Mouse (Mus musculus): ENCODE data around the gene Hdac10. TPM values are rescaled to one million over a fixed set of nuclear protein-coding genes. Genes with fewer than 3 reads are reported as not detected.

The Hdac10 gene
- total and polyA plus RNA-seq, 3 experiments: 8.2 to 17.7 (median 9.5) TPM

DNA sequence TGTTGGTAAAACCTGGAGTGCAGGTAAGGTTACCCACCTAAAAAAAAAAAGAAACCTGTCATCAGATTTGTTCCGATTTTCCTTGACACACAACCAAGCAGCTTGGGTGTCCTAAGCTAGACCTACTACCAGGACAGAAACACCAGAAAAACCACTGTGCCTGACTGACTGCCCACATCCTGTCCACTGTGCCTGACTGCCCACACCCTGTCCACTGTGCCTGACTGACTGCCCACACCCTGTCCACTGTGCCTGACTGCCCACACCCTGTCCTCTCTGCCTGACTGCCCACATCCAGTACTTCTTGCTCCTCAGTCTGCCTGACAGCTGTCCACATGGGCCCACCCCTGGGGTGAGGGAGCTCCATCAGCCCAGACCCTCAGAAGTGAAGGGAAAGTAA lies 21.5 kb downstream of the Hdac10 start:
- H3K4me3 ChIP-seq (replicated peaks in 1 of 3; ENCODE audit: low read depth in 2 of 3, low read length in 2 of 3, poor library complexity in 1 of 3): no peak overlapping the region

DNA sequence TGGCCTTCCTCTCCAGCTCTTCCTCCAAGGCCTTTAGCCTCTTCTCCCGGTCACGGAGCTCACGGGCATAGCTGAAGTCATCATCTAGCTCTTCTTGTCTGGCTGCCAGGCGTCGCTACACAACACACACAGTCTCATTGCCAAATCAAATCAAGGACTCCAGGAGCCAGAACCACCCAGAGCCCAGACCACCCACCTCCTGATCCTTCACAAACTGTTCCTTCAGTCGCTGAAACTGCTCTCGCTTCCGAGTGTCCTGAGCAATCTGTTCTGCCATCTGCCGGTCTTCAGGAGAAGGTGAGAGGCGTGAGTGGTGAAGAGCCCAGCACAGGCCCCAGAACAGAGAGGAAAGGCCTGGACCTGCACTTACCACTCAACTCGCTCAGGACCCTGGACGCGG lies 22.4 kb downstream of the Hdac10 start:
- in situ Hi-C loops (cut with MboI; ENCODE audit: low pct_ligation_motif_present, low pct_unique_long_range_greater_than_20kb, low sequenced_read_pairs) (loop anchor here (25.0 kb wide), 1 partner anchor 256 kb away; the partner anchor contains the start of genes Lmf2, Ncaph2 and Sco2), dilution Hi-C loops (cut with MboI; ENCODE audit: extremely low pct_ligation_motif_present, extremely low pct_unique_long_range_greater_than_20kb, low sequenced_read_pairs) (no loop called here)
- no peak overlapping the region for H3K4me3 ChIP-seq (replicated peaks in 1 of 3; ENCODE audit: low read depth in 2 of 3, low read length in 2 of 3, poor library complexity in 1 of 3)
- H3K79me2 ChIP-seq (replicated peaks; ENCODE audit: control insufficient read depth, extremely low read depth, insufficient read depth, poor library complexity, severe bottlenecking): no peaks in the 10 kb centered on the region
- TF ChIP-seq NELFE (IDR thresholded peaks at IDR 0.05; ENCODE audit: low read depth, low read length): no peak
- no peak for TF ChIP-seq CHD1 (IDR thresholded peaks at IDR 0.05; ENCODE audit: low read depth, low read length)
- TF ChIP-seq ZKSCAN1 (IDR thresholded peaks at IDR 0.05; ENCODE audit: borderline replicate concordance, low read depth, low read length): no peak
- TF ChIP-seq SIN3A (IDR thresholded peaks at IDR 0.05; ENCODE audit: low read length): no peak
- no peak for TF ChIP-seq USF2 (conservative IDR thresholded peaks at IDR 0.05; ENCODE audit: low read depth, low read length)
- no peak for TF ChIP-seq IRF4 (IDR thresholded peaks at IDR 0.05; ENCODE audit: low read depth, low read length)
- no peak for TF ChIP-seq ZMIZ1 (IDR thresholded peaks at IDR 0.05; ENCODE audit: low read depth, low read length)
- no peak for TF ChIP-seq MYC (IDR thresholded peaks at IDR 0.05; ENCODE audit: low read depth, low read length)
- no peak for TF ChIP-seq MEF2A (IDR thresholded peaks at IDR 0.05; ENCODE audit: borderline replicate concordance, low read depth, low read length)
- TF ChIP-seq SMC3 (IDR thresholded peaks at IDR 0.05; ENCODE audit: low read depth, low read length): no peak
- TF ChIP-seq E2F4 (IDR thresholded peaks at IDR 0.05; ENCODE audit: insufficient replicate concordance, low read depth, low read length): no peak
- TF ChIP-seq JUND (conservative IDR thresholded peaks at IDR 0.05; ENCODE audit: low read depth, low read length): no peak
- no peak for TF ChIP-seq ETS1 (conservative IDR thresholded peaks at IDR 0.05; ENCODE audit: low read depth, low read length)
- no peak for TF ChIP-seq MAX (IDR thresholded peaks at IDR 0.05; ENCODE audit: low read length)
- no peak for TF ChIP-seq PAX5 (IDR thresholded peaks at IDR 0.05; ENCODE audit: low read length)
- H3K9ac ChIP-seq (ENCODE audit: insufficient read depth, low read depth): no peak overlapping the region
- no peaks in the 10 kb centered on the region for H3K9me3 ChIP-seq (replicated peaks; ENCODE audit: low read length)
- H3K27ac ChIP-seq (ENCODE audit: insufficient read depth, low read depth): no peak overlapping the region
- DNase-seq (ENCODE audit: extremely low read depth): no peak
- no peaks in the 10 kb centered on the region for H3K4me1 ChIP-seq (ENCODE audit: control insufficient read depth in 1 of 2, insufficient read depth in 2 of 2)
- H3K27me3 ChIP-seq (replicated peaks): no peaks in the 10 kb centered on the region
- no peak overlapping the region for H3K4me2 ChIP-seq (ENCODE audit: insufficient read depth, low read depth, poor library complexity, severe bottlenecking)
- peaks cover 91 to 99% of the 10 kb centered on the region in 2 experiments for H3K36me3 ChIP-seq (replicated peaks in 1 of 2; ENCODE audit: control insufficient read depth in 1 of 2, insufficient read depth in 1 of 2, low read length in 1 of 2)

More for the DNA sequence above, 21.5 kb downstream of the Hdac10 start:
- no peak overlapping the region for H3K9ac ChIP-seq (ENCODE audit: insufficient read depth, low read depth)
- H3K9me3 ChIP-seq (replicated peaks; ENCODE audit: low read length): no peaks in the 10 kb centered on the region
- no peaks in the 10 kb centered on the region for H3K79me2 ChIP-seq (replicated peaks; ENCODE audit: control insufficient read depth, extremely low read depth, insufficient read depth, poor library complexity, severe bottlenecking)
- no peak overlapping the region for H3K4me2 ChIP-seq (ENCODE audit: insufficient read depth, low read depth, poor library complexity, severe bottlenecking)
- no peaks in the 10 kb centered on the region for H3K27me3 ChIP-seq (replicated peaks)
- no peak for DNase-seq (ENCODE audit: extremely low read depth)
- TF ChIP-seq ZKSCAN1 (IDR thresholded peaks at IDR 0.05; ENCODE audit: borderline replicate concordance, low read depth, low read length) (no peak), SMC3 (IDR thresholded peaks at IDR 0.05; ENCODE audit: low read depth, low read length) (no peak), SIN3A (IDR thresholded peaks at IDR 0.05; ENCODE audit: low read length) (no peak), ZNF384 (IDR thresholded peaks at IDR 0.05; ENCODE audit: low read depth, low read length) (no peak), HCFC1 (IDR thresholded peaks at IDR 0.05; ENCODE audit: low read depth, low read length) (no peak)
- dilution Hi-C loops (cut with MboI; ENCODE audit: extremely low pct_ligation_motif_present, extremely low pct_unique_long_range_greater_than_20kb, low sequenced_read_pairs) (no loop called here), in situ Hi-C loops (cut with MboI; ENCODE audit: low pct_ligation_motif_present, low pct_unique_long_range_greater_than_20kb, low sequenced_read_pairs) (loop anchor here (25.0 kb wide), 1 partner anchor 255 kb away; the partner anchor contains the start of genes Lmf2, Ncaph2 and Sco2)
- no peaks in the 10 kb centered on the region for H3K4me1 ChIP-seq (ENCODE audit: control insufficient read depth in 1 of 2, insufficient read depth in 2 of 2)
- peaks cover 87 to 98% of the 10 kb centered on the region in 2 experiments for H3K36me3 ChIP-seq (replicated peaks in 1 of 2; ENCODE audit: control insufficient read depth in 1 of 2, insufficient read depth in 1 of 2, low read length in 1 of 2)
- H3K27ac ChIP-seq (ENCODE audit: insufficient read depth, low read depth): no peak overlapping the region
